Mouse (Mus musculus) WW6 (cell line): ENCODE data around the gene Plekha7.

Experiments used
- DNase-seq: peaks from one replicate; pipeline ENCODE4 v3.0.0-alpha.2; 2013; ENCODE audit warnings: low read depth, low spot score

Plekha7 gene

DNA sequence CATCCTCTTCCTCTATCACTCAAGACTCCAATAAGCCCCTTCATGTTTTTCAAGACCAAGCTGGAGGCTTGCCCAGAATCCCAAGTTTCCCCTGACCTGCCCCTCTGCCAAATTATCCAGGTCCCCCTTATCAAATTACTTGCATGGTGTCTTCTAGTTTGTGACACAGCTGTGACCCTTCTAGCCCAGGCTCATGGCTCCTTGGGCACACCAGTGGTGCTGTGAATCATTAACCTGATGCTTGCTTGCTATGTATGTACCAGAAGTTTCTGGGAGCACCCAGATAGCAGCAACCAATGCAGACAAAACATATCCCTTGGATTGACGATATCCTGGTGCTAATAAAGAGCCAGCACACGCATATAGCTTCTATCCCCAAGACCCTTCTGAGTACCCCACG lies 19.2 kb downstream of the Plekha7 start:
- DNase-seq = no peak

DNA sequence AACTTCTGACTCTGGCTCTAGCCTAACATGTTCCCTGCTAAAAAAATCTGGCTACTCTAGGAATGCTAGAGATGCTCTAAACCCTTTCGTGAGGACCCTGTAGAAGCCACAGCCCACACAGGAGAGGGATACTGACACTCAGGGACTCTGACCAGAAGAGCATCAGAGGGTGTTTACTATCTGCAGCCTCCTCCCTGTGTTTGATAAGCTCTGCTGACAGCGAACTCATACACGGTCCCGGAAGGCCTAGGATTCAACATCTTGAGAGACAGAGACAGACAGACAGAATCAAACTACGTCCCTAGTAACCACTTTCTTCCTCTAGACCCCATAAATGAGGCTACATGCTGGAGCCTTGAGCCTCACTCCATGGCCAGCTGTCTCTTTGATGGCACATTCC lies 20.2 kb downstream of the Plekha7 start:
- DNase-seq = no peak

DNA sequence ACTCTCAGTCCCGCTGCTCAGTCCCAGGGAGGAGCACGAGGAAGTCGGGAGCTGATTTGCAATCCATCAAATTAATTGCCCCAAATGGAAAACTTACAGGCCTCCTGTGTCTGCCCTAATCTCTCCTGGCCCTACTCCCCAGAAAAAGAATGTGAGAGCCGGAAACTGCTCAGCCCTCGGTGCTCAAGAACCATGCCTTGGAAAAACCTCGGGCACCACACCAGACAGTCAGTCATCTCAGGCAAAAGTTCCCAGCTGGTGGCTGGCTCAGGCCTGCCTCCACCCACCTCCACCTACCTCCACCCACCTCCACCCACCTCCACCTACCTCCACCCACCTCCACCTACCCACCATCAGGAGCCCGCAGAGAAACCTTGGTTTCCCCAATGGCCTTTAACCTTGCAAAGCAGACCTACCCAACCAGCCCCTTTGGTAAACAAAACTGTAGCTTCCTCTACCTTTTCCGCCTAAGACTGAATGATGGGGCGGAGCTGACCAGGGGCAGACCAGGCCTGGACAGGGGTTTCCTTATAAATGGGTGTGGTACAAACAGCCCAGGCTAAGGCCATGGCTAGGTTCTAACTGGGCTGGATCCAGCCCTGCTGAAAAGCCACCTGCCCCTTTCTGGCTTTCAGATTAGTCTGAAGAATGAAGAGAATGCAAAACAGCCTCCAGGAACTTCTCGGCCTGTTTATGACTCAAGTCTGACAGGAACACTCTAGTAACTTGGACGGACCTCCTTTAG lies 21.4 kb downstream of the Plekha7 start:
- peak; percentile 49 for DNase-seq

DNA sequence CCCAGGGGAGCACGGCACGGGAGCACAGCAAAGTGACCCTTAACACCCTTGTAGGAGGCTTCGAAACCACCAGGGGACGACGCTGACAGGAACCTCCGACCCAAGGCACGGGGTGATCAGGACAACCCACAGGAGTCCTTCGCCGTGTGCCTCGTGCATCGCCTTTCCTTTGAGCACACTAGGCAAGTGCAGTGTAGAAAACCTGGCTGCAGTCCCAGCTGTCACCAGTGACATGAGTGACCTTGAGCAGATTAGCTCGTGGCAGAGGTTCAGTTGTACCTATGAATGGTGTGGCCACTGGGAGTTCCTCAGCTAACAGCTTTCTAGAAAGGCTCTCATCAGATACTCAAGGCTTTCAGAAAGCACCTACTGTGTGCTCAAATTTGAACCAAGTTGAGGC lies 22.0 kb downstream of the Plekha7 start:
- DNase-seq = no peak

DNA sequence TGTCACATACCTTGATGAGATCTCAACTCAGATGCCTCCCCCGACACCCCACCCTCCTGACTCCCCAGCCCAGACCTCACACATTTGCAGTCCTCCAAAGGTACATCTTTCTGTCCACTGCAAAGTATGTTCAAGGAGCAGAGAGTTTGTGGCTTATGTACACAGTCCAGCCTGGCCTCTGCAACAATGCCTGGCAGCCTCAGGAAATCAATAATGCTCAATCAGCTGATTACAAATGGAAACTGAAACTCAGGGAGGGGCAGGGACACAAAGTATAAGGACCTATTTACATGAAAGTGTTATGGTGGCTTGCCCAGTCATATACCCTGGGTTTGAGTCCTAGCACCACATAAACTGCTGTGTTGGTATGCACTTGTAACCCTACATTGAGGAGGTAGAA lies 23.0 kb downstream of the Plekha7 start:
- DNase-seq = no peak

DNA sequence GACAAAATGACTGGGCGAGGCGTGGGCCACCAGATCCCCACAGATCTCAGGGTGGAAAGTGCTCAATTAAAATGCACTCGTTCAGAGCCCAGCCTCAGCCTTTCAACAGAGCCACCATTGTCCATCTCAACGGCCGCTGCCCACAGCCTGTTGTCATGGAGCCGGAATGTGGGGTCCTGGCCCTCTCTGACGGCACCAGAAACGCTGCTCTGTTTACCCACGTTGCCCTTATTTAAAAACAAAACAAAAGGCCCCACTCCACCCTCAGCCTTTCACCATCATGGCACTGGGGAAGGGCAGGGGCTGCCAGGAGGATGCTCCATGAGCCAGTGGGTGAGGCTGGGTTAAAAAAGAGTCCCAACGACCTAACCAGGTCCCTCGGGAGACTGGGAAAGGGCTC lies 25.4 kb downstream of the Plekha7 start:
- no peak for DNase-seq

DNA sequence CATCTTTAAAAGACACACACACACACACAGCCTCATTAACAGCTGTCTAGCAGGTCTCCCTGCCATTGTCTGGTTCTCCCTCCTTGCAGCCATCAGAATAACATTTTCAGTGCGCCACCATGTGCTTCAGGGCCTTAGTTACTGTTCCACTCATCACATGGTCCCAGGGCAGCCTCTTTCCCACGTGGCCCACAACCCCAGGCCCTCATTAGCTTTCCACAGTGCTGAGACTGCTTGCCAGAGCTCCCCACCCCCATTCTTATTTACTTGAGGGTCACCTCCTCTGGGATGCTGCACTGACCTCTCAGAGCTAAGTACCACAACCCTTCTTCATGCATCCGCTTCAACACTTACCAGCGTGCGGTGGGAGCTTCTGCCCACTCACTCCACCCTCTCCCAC lies 28.1 kb downstream of the Plekha7 start:
- DNase-seq = no peak

DNA sequence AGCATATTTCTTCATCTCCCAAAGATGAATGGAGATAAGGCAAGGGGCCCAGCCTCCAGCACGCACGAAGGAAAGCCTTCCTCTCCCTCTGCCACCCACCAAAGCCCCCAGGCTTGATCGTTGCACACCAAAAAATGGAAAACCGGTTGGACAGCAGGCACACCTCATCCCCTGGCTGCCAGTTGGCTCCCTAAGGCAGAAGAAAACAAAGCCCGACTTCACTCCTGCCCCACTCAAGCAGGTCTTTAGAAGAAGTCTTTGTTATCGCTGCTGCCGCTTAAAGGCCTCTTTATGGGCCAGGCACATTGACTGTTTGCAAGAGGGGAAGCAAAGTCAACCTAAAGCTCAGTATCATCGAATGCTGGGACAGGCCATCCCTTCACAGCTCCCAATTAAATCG lies 29.9 kb downstream of the Plekha7 start:
- no peak for DNase-seq

DNA sequence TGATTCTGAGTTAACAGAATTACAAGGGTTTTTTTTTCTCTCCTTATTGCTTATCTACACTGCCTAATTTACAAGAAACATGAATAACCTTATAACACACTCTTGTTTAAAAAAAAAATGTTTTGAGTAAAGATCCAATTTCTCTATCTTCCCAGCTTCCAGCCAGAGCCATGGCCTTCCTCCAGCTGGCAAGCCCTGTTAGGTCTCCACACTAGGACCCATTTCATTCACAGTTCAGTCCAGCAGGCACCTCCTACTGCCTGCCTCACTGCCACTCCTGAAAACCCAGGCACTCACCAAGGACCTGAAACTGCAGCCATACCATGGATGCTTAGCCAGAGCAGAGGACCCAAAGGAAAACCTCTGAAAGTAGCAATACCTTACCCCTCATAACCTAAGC lies 31.9 kb downstream of the Plekha7 start:
- no peak for DNase-seq

DNA sequence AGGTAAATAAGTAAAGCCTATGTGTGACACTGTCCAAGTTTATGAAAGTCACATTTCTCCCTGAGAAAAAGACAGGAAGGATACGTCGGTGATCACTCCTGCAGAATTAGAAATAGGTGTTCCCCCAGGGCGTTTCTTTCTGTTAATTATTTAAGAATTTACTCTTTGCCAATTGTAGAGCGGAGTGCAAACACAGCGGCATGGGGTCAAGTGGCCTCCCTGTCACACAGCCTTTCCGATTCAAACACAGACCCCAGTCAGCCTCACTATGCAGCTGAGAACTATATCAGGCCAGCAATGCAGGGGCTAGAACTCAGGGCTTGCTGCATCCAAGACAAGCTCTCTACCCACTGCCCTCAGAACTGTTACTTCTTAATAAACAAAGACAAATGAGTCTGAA lies 35.1 kb downstream of the Plekha7 start:
- DNase-seq = no peak

DNA sequence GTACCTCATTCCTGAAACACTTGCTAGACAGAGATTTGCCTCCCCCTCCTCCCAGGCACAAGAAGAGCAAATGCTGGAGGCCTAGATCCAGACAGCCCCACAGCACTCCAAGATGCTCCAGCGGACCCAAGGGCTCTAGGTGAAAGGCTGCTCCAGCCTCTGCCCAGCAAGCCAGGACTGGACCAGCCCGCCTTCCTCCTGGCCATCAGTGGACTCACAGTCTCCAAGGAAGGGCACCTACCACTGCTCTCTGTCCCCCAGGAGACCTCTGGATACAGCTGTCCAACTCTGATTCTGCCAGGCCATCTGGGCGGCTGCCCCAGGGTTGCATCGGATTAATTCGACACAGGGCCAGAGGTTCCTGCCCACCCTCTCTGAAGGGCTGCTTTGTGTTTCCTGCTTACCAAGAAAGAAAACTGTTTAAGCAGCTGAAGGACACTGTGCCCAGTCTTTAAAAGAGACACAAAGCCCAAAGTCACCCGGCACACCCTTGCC lies 38.6 kb downstream of the Plekha7 start:
- no peak for DNase-seq

DNA sequence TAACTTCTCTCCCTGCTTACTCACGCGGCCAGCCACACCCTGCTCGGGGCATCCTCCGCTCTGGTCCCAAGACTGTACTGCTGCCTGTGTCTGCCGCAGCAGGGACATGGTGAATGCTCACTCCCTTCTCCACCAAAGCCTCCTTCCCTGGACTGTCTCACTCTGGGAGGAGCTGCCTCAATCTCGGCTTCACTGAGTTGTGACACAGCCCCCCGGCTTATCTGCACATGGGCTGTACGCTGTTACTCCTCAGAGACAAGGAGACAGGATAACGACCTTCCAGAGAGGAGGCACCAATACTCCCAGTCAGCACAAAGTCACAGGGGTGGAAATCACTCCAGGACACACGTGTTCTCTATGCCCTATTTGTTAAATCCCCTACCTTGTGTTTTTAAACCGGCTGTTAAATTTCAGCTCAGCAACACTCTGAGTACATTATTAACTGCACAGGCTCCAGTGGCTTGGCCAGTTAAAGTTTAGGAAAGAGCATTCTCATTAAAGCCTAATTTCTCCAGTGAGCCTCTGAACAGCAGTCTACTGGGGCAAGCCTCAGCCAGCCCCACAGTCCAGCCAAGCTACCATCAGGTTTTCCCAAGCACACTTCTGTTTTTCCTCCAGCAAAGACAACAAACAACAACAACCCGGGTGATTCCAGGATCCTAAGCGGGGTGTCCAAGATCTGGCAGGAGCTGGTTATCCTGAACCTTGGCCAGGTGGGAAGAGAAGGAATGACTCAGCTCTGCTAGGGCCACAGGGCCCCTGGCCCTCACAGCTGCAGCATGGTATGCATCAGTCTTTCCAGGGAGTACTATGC lies 39.9 kb downstream of the Plekha7 start:
- no peak for DNase-seq

DNA sequence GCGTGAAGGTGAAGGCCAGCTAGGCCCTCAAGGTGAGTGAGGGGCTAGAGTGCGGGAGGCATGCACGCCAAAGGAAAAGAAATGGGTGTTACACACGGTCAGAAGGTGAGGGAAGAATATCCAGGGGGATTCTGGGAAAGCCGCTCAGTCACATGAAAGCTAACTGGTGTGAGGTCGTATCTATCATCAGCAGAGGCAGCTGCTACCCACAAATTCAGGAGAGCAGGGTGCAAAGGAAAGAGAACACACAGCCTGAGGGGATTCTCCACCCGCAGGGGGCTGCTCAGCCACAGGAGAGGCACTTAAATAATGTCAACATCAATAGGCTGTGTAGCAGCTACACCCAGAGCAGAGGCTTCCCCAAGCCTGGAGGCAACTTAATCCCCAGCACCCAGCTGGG lies 44.9 kb downstream of the Plekha7 start:
- no peak for DNase-seq

DNA sequence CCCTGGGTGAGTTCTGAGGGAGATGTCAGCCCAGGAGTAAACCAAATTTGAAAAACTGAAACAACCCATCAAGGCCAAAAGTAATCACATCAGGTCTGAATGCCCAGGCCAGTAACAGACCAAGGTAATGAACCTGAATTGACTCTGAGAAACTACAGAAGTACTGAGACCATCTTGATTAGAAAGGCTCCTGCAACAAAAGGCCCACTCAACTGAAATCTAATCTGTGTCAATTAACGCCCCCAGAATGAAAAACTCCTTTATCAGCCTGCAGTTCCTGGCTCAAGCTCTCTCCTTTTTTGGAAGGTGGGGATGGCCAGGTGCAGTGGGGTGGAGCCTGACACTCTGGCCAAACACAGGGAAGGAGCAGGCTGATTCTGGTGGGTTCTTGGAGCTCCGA lies 45.7 kb downstream of the Plekha7 start:
- no peak for DNase-seq

DNA sequence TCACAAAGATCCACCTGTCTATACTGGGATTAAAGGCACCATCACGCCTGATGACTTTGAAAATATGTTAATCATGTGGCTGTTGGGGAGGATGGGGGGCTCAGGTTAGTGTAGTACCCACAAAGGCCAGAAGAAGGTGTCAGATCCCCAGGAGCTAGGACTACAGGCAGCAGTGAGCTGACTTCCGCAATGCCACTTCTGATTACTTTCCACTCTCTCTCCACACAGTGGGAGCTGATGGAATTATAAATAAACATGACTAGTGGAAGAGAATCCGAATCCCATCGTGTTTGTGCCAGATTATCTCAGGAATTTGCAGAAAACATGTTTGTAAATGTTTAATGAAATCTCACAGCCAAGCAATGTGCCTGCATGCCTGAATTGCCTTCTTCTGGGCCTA lies 46.1 kb downstream of the Plekha7 start:
- no peak for DNase-seq

DNA sequence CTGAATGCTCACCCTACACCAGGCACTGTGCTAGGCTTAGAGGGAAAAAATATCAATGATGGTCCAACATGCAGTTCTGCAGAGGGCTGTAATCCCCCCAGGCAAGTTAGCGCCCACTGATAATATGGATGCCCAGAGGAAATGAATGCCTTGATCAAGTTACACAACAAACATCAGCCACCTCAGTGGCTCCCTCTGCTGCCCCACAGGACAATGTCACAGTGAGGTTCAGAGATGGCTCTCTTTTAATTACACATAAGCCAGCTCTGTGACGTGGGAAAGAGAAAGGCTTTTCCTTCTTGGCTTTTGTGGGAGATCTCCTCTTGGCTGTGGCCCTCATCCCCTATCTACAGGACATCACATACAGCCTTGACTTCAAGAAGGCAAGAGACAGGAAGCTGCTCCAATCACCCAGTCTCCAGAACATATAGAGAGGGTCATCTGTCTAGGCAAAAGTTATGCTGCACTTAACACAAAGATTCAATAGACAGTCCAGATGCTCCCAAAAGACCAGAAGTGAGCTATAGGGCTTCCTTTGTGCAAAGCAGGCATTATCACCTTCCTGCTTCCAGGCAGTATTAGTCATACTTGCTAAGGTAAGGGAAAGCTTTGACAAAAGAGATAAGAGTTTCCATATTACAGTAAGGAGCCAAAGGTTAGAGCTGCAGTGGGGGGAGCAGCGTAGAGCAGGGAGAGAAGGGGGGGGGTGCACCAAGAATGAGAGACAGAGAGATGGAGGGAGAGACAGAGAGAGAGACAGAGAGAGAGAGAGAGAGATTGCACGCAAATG lies 47.2 kb downstream of the Plekha7 start:
- DNase-seq = no peak

DNA sequence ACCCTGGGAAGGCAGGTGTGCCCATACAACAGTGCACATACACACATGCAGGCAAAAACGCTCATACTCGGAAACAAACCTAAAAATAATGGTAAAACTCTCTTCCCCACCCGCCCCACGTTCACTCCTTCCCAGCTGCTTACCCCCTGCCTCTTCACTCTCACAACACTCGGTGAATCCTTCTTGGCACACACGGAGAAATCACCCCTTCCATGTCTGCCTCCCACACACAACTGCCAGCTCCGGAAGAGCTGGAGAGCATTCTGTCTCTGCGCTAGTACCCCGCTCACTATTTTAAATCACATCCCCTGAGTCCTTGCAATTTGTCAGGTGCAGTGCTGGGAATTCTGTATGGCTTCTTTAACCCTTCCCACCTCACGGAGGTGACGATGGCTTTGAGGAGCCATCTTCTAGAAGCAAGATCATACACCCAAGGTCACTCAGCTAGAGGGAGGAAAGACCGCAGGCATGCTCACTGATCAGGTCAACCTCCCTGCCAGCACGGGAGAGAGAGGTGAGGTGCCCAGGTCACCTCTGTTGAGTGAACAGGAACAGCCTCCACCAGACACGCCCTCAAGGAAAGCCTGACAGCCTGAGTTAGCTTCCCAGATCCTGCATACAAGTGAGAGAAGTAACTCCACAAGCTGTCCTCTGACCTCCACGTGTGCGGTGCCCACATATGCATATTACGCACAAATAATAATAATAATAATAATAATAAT lies 49.6 kb downstream of the Plekha7 start:
- no peak for DNase-seq

DNA sequence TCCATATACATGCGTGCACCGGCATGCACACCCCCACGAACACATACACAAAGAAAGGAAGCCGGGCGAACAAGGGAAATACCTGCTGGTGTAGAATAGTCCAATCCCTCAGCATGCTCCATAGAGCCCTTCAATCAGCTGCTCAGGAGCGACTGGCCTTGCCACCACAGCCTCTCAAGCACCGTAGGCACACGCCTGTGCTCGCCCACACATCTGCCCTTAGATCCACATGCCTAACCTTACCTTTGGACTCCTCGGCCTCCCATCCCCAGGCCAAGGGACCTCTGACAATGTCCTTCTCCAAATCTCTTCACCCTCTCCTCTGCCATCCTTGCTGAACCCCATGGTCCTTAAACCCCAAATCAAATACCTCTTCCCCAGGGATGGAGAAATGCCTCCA lies 50.2 kb downstream of the Plekha7 start:
- DNase-seq = no peak

DNA sequence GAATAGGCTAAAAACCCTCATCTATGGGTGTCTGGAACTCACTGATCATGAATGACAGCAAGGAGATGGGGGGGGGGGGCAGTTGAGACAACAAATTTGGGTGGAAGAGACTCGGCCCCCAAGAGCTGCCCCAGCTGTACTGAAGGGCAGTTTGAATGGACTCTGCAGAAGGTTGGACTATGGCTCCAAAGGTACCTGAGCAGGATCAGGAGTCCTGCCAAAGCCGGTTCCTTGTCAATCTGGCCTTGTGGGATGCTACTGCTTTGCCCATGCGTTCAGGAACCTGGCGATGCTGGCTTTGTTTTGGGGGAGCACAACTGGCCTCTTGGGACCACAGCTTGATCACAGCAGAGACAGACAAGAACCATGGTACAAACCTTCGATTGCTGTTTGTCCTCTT lies 52.5 kb downstream of the Plekha7 start:
- no peak for DNase-seq

DNA sequence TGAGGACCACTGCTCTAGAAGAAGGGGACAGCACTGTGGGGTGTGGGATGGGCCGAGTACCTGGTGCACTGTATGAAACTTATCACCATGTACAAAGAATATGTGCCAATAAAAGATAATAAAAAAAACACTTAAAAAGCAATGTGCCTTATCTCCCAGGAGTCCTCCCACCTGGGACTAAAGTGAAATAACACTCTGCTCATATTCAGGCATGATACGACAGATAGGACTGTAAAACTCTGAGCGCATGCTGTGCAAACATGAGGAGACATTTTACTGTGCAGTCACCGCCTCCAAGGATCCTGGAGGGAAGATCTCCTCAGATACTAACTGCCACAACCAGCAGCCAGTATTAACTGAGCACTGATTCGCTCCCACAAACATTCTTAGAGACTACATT lies 53.5 kb downstream of the Plekha7 start:
- no peak for DNase-seq

DNA sequence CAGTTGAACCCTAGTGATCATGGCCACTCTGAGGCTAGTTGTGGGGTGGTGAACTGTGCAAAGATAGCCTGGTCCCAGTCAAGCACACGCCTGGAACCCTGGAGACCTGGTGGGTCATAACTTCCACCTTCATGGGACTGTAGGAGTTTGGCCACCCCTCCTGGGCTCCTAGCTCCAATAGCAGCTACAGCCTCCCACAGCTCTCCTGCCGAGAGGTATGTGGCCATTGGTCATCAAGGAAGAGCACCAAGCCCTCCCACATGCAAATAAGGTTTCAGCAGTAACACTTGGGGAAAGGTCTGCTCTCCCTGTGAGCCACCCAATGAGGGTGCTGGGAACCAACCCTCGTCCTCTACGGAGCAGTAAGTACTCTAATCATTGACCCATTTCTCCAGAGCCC lies 55.7 kb downstream of the Plekha7 start:
- no peak for DNase-seq

DNA sequence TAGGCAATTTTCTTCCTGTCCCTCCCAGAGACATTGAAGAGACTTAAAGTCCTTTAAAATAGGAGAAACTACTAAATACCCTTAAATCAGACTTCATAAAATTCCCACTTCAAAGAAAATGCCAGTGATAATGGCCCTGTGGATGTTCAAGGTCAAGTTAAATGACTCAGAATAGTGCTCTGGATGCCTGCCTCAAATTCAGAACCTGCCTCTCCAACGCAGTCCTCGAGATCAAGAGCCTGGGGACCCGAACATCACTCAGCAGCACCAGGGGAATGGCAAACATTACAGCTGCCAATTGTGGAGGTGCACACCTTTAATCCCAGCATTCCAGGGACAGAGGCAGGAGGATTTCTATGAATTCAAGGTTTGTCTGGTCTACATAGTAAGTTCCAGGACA lies 56.7 kb downstream of the Plekha7 start:
- DNase-seq = no peak
